Mouse (Mus musculus): ENCODE results near the gene Bsn.
"Not testable (repeated sequence)": the region's sequence is repeated elsewhere in the genome, so short reads cannot be mapped to it uniquely, and the experiment has no call there.

Bsn gene

GRCm38 (mm10) chr9:108198621-108199020 lies 8.4 kb upstream of the Bsn start:
- in situ Hi-C loops (cut with MboI; ENCODE audit: low sequenced_read_pairs), result no loop called here

- in situ Hi-C loops (cut with MboI; ENCODE audit: low sequenced_read_pairs), result no loop called here
Observed at GRCm38 (mm10) chr9:108196920-108197677, 6.9 kb upstream of the Bsn start.

- in situ Hi-C loops (cut with MboI; ENCODE audit: low sequenced_read_pairs), result not testable (repeated sequence)
Observed at GRCm38 (mm10) chr9:108196222-108196621, 6.0 kb upstream of the Bsn start.

GRCm38 (mm10) chr9:108189488-108189786 lies 747 bp downstream of the Bsn start:
- in situ Hi-C loops (cut with MboI; ENCODE audit: low sequenced_read_pairs), result no loop called here

- in situ Hi-C loops (cut with MboI; ENCODE audit: low sequenced_read_pairs), result no loop called here
Observed at GRCm38 (mm10) chr9:108189023-108189422, 1.2 kb downstream of the Bsn start.

- in situ Hi-C loops (cut with MboI; ENCODE audit: low sequenced_read_pairs), result no loop called here
Observed at GRCm38 (mm10) chr9:108188511-108188910, 1.7 kb downstream of the Bsn start.

- in situ Hi-C loops (cut with MboI; ENCODE audit: low sequenced_read_pairs), result no loop called here
Observed at GRCm38 (mm10) chr9:108187616-108188015, 2.6 kb downstream of the Bsn start.

- in situ Hi-C loops (cut with MboI; ENCODE audit: low sequenced_read_pairs), result no loop called here
Observed at GRCm38 (mm10) chr9:108185786-108186185, 4.4 kb downstream of the Bsn start.

GRCm38 (mm10) chr9:108183531-108183994 lies 6.6 kb downstream of the Bsn start:
- in situ Hi-C loops (cut with MboI; ENCODE audit: low sequenced_read_pairs), result no loop called here

GRCm38 (mm10) chr9:108182806-108183506 lies 7.2 kb downstream of the Bsn start:
- in situ Hi-C loops (cut with MboI; ENCODE audit: low sequenced_read_pairs), result no loop called here

- in situ Hi-C loops (cut with MboI; ENCODE audit: low sequenced_read_pairs), result no loop called here
Observed at GRCm38 (mm10) chr9:108178391-108178790, 11.8 kb downstream of the Bsn start.

GRCm38 (mm10) chr9:108175116-108175838 lies 14.9 kb downstream of the Bsn start:
- in situ Hi-C loops (cut with MboI; ENCODE audit: low sequenced_read_pairs), result no loop called here

GRCm38 (mm10) chr9:108172777-108173350 lies 17.3 kb downstream of the Bsn start:
- in situ Hi-C loops (cut with MboI; ENCODE audit: low sequenced_read_pairs), result no loop called here

- in situ Hi-C loops (cut with MboI; ENCODE audit: low sequenced_read_pairs), result no loop called here
Observed at GRCm38 (mm10) chr9:108169751-108170150, 20.4 kb downstream of the Bsn start.

GRCm38 (mm10) chr9:108165143-108165542 lies 25.0 kb downstream of the Bsn start:
- in situ Hi-C loops (cut with MboI; ENCODE audit: low sequenced_read_pairs), result no loop called here

- in situ Hi-C loops (cut with MboI; ENCODE audit: low sequenced_read_pairs), result no loop called here
Observed at GRCm38 (mm10) chr9:108163646-108164284, 26.4 kb downstream of the Bsn start.

- in situ Hi-C loops (cut with MboI; ENCODE audit: low sequenced_read_pairs), result no loop called here
Observed at GRCm38 (mm10) chr9:108157891-108158290, 32.3 kb downstream of the Bsn start.

GRCm38 (mm10) chr9:108157451-108157850 lies 32.7 kb downstream of the Bsn start:
- in situ Hi-C loops (cut with MboI; ENCODE audit: low sequenced_read_pairs), result no loop called here

GRCm38 (mm10) chr9:108156786-108157185 lies 33.4 kb downstream of the Bsn start:
- in situ Hi-C loops (cut with MboI; ENCODE audit: low sequenced_read_pairs), result no loop called here

GRCm38 (mm10) chr9:108154814-108155213 lies 35.4 kb downstream of the Bsn start:
- in situ Hi-C loops (cut with MboI; ENCODE audit: low sequenced_read_pairs), result no loop called here

Data from CH12F3 (cell line).